Mouse (Mus musculus): Measurements from ENCODE around the gene Ndrg3. TPM values are rescaled to one million over a fixed set of nuclear protein-coding genes. Genes with fewer than 3 reads are reported as not detected.

The Ndrg3 gene
- polyA plus RNA-seq (2016; fragmentation: Nextera tagmentation; extraction: Ambion mirVana) = 44.6 and 46.4 TPM in 2 replicates

- H3K4me3 ChIP-seq = peak within 1 kb of the TSS; percentile 95
- under 1% methylated on average over 66 of the region's 66 CpGs for whole genome bisulfite sequencing
Measured at GRCm38 (mm10) chr2:156991470-156992319, at the start of gene Ndrg3. Gene Ndrg3 (minus strand): TSS chr2:156992056.

GRCm38 (mm10) chr2:157041421-157041820, 49.6 kb upstream of the Ndrg3 start:
- Histone ChIP-seq H3K4me3 (no peak overlapping the region), H3K9me3 (no peaks in the 10 kb centered on the region), H3K27me3 (ENCODE audit: poor library complexity, severe bottlenecking) (no peaks in the 10 kb centered on the region), H3K4me1 (peaks cover 11% of the 10 kb centered on the region; the same call in 1 of the 2 replicates), H3K36me3 (replicated peaks) (peaks cover 94% of the 10 kb centered on the region), H3K27ac (no peak overlapping the region)
- 95% methylated on average over 7 of the region's 7 CpGs for WGBS
- DNase-seq (ENCODE audit: extremely low spot score, low spot score) = no peak

More at GRCm38 (mm10) chr2:156991470-156992319, at the start of gene Ndrg3:
- Histone ChIP-seq H3K36me3 (replicated peaks) (peaks cover 40% of the 10 kb centered on the region), H3K9me3 (no peaks in the 10 kb centered on the region), H3K4me1 (peaks cover 23% of the 10 kb centered on the region), H3K27me3 (ENCODE audit: poor library complexity, severe bottlenecking) (no peaks in the 10 kb centered on the region), H3K27ac (peak within 1 kb of the TSS; percentile 86)
- peak; percentile 93 for DNase-seq (ENCODE audit: extremely low spot score, low spot score)

DNA sequence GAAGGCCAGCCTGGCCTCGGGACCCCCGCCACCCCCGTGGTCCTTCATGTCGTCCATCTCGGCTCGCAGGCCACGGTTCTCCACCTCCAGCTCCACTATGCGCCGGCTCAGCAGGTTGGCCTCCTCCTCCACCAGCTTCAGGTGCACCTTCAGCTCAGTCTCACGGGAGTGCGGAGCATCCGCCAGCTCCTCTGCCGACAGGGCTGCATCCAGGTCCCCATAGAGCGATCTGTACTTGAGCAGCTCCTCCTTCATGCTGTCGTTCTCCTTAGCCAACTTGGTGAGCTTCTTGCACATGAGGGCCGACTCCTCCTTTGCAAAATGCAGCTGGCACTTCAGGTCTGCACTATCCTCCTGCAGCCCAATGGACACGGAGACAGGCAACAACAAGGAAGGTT, 48.8 kb upstream of the Ndrg3 start:
- 88% methylated on average over 17 of the region's 17 CpGs for WGBS

GRCm38 (mm10) chr2:157039900-157040648, 48.2 kb upstream of the Ndrg3 start:
- Histone ChIP-seq H3K4me1 (peaks cover 11% of the 10 kb centered on the region; the same call in 1 of the 2 replicates), H3K4me3 (no peak overlapping the region), H3K9me3 (no peaks in the 10 kb centered on the region), H3K27me3 (ENCODE audit: poor library complexity, severe bottlenecking) (no peaks in the 10 kb centered on the region), H3K36me3 (replicated peaks) (peaks cover 94% of the 10 kb centered on the region), H3K27ac (no peak overlapping the region)
- 93% methylated on average over 50 of the region's 50 CpGs for WGBS
- no peak for DNase-seq (ENCODE audit: extremely low spot score, low spot score)

More for the DNA sequence above, 48.8 kb upstream of the Ndrg3 start:
- no peaks in the 10 kb centered on the region for H3K27me3 ChIP-seq (ENCODE audit: poor library complexity, severe bottlenecking)
- H3K9me3 ChIP-seq = no peaks in the 10 kb centered on the region
- no peak overlapping the region for H3K27ac ChIP-seq
- no peak for DNase-seq (ENCODE audit: extremely low spot score, low spot score)
- peaks cover 94% of the 10 kb centered on the region for H3K36me3 ChIP-seq (replicated peaks)
- no peak overlapping the region for H3K4me3 ChIP-seq
- peaks cover 11% of the 10 kb centered on the region; the same call in 1 of the 2 replicates for H3K4me1 ChIP-seq

GRCm38 (mm10) chr2:157037303-157037702, 45.4 kb upstream of the Ndrg3 start:
- 0 out of 2 replicates have a peak overlapping the region, but pooled peaks have one; percentile 15 for H3K27ac ChIP-seq
- no peaks in the 10 kb centered on the region for H3K9me3 ChIP-seq
- 72% methylated on average over 9 of the region's 9 CpGs for WGBS
- DNase-seq (ENCODE audit: extremely low spot score, low spot score) = no peak
- H3K4me3 ChIP-seq = no peak overlapping the region
- no peaks in the 10 kb centered on the region for H3K27me3 ChIP-seq (ENCODE audit: poor library complexity, severe bottlenecking)
- H3K4me1 ChIP-seq = peaks cover 11% of the 10 kb centered on the region; the same call in 1 of the 2 replicates
- peaks cover 96% of the 10 kb centered on the region for H3K36me3 ChIP-seq (replicated peaks)

GRCm38 (mm10) chr2:157036400-157036799, 44.5 kb upstream of the Ndrg3 start:
- no peak for DNase-seq (ENCODE audit: extremely low spot score, low spot score)
- Histone ChIP-seq H3K27me3 (ENCODE audit: poor library complexity, severe bottlenecking) (no peaks in the 10 kb centered on the region), H3K4me1 (peaks cover 11% of the 10 kb centered on the region; the same call in 1 of the 2 replicates), H3K4me3 (no peak overlapping the region), H3K36me3 (replicated peaks) (peaks cover 95% of the 10 kb centered on the region), H3K9me3 (no peaks in the 10 kb centered on the region), H3K27ac (no peak overlapping the region)
- WGBS = 93% methylated on average over 8 of the region's 8 CpGs

GRCm38 (mm10) chr2:157035371-157035770, 43.5 kb upstream of the Ndrg3 start:
- no peaks in the 10 kb centered on the region for H3K9me3 ChIP-seq
- no peak overlapping the region for H3K4me3 ChIP-seq
- DNase-seq (ENCODE audit: extremely low spot score, low spot score) = no peak
- WGBS = 92% methylated on average over 7 of the region's 7 CpGs
- H3K36me3 ChIP-seq (replicated peaks) = peaks cover 95% of the 10 kb centered on the region
- no peak overlapping the region for H3K27ac ChIP-seq
- H3K4me1 ChIP-seq = peaks cover 11% of the 10 kb centered on the region; the same call in 1 of the 2 replicates
- H3K27me3 ChIP-seq (ENCODE audit: poor library complexity, severe bottlenecking) = no peaks in the 10 kb centered on the region

- H3K27me3 ChIP-seq (ENCODE audit: poor library complexity, severe bottlenecking) = no peaks in the 10 kb centered on the region
- no peaks in the 10 kb centered on the region for H3K4me1 ChIP-seq
- H3K27ac ChIP-seq = no peak overlapping the region
- peaks cover 13% of the 10 kb centered on the region; the same call in 1 of the 2 replicates for H3K9me3 ChIP-seq
- peaks cover 95% of the 10 kb centered on the region for H3K36me3 ChIP-seq (replicated peaks)
- no peak overlapping the region for H3K4me3 ChIP-seq
- WGBS = 44% methylated on average over 9 of the region's 9 CpGs
- DNase-seq (ENCODE audit: extremely low spot score, low spot score) = peak; percentile 82
Measured at GRCm38 (mm10) chr2:157030804-157031203, 38.9 kb upstream of the Ndrg3 start.

- Histone ChIP-seq H3K27ac (peak overlapping the region; percentile 56; the same call in 1 of the 2 replicates), H3K4me3 (no peak overlapping the region), H3K4me1 (no peaks in the 10 kb centered on the region), H3K27me3 (ENCODE audit: poor library complexity, severe bottlenecking) (no peaks in the 10 kb centered on the region), H3K9me3 (peaks cover 21% of the 10 kb centered on the region), H3K36me3 (replicated peaks) (peaks cover 98% of the 10 kb centered on the region)
- 92% methylated on average over 4 of the region's 4 CpGs for WGBS
- no peak for DNase-seq (ENCODE audit: extremely low spot score, low spot score)
Measured at GRCm38 (mm10) chr2:157028261-157028660, 36.4 kb upstream of the Ndrg3 start.

GRCm38 (mm10) chr2:157027106-157028008, 35.5 kb upstream of the Ndrg3 start:
- 92% methylated on average over 21 of the region's 21 CpGs for WGBS
- Histone ChIP-seq H3K27ac (no peak overlapping the region), H3K36me3 (replicated peaks) (peaks cover 98% of the 10 kb centered on the region), H3K27me3 (ENCODE audit: poor library complexity, severe bottlenecking) (no peaks in the 10 kb centered on the region), H3K4me1 (no peaks in the 10 kb centered on the region), H3K4me3 (peak overlapping the region; percentile 19; the same call in 1 of the 2 replicates), H3K9me3 (peaks cover 21% of the 10 kb centered on the region)
- DNase-seq (ENCODE audit: extremely low spot score, low spot score) = no peak

DNA sequence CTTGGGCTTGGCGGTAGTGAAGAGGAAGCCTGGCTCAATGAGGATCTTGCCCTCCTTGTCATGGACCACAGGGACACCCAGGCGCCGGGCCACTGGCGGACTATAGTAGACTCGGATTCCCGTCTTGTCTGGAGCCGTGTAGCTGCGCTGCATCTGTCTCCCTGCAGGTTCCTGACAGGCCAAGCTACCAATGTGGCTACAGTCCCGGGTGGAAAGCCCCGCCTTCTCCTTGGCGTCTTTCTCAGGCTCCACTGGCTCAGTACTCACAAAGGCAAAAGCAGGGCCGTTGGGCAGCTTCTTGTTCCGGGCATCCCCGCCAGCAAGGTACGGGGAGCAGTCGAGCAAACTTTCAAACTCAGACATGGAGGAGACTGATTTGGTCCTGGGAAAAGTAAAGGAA, 29.3 kb upstream of the Ndrg3 start:
- 95% methylated on average over 16 of the region's 16 CpGs for WGBS
- H3K27me3 ChIP-seq (ENCODE audit: poor library complexity, severe bottlenecking) = no peaks in the 10 kb centered on the region
- peaks cover 100% of the 10 kb centered on the region for H3K36me3 ChIP-seq (replicated peaks)
- no peak overlapping the region for H3K27ac ChIP-seq
- H3K4me3 ChIP-seq = no peak overlapping the region; the same call in 1 of the 2 replicates
- H3K9me3 ChIP-seq = peaks cover 10% of the 10 kb centered on the region
- H3K4me1 ChIP-seq = no peaks in the 10 kb centered on the region
- no peak for DNase-seq (ENCODE audit: extremely low spot score, low spot score)

- Histone ChIP-seq H3K9me3 (no peaks in the 10 kb centered on the region), H3K27ac (no peak overlapping the region), H3K4me3 (no peak overlapping the region), H3K4me1 (no peaks in the 10 kb centered on the region), H3K27me3 (ENCODE audit: poor library complexity, severe bottlenecking) (no peaks in the 10 kb centered on the region), H3K36me3 (replicated peaks) (peaks cover 100% of the 10 kb centered on the region)
- DNase-seq (ENCODE audit: extremely low spot score, low spot score) = no peak
- WGBS = 95% methylated on average over 4 of the region's 4 CpGs
Measured at GRCm38 (mm10) chr2:157019228-157019627, 27.4 kb upstream of the Ndrg3 start.

All from forebrain, embryonic 10.5 days (tissue).